Mouse (Mus musculus) embryonic facial prominence, embryonic 11.5 days (tissue): ENCODE measurements at regions not wholly inside any gene's neighbourhood (a gene's known extent, or its start where the extent isn't known, plus 50 kb on each side); places are given as distances from the start of the nearest gene placed in this dataset.
"Not testable (repeated sequence)": the region's sequence is repeated elsewhere in the genome, so short reads cannot be mapped to it uniquely, and the experiment has no call there.

Source experiments
- ATAC-seq: fragments of 200-750 bp; cut with Nextera tagmentation; replicated peaks from 2 replicates; pipeline ENCODE4 v1.8.0; 2017; ENCODE audit warnings: low read depth; ENCODE audit not compliant: insufficient number of reproducible peaks, low FRiP score, low TSS enrichment
- DNase-seq: peaks from one replicate; pipeline ENCODE4 v3.0.0-alpha.2; 2015; ENCODE audit warnings: low spot score
- H3K27ac ChIP-seq: fragments of 300-500 bp; sonication (generic); replicated peaks from 2 replicates; pipeline ENCODE4 v1.5.1; 2014; ENCODE audit warnings: mild to moderate bottlenecking, low read depth, low read length, control low read depth
- H3K27me3 ChIP-seq: fragments of 300-500 bp; sonication (generic); 2 replicates; pipeline ENCODE4 v1.6.1; 2014; ENCODE audit warnings: mild to moderate bottlenecking, low read length, moderate library complexity, mixed read lengths; ENCODE audit not compliant: control insufficient read depth, insufficient read depth
- H3K36me3 ChIP-seq: fragments of 300-500 bp; sonication (generic); replicated peaks from 2 replicates; pipeline ENCODE4 v1.6.1; 2014; ENCODE audit warnings: low read depth, mild to moderate bottlenecking, low read length, moderate library complexity, mixed read lengths; ENCODE audit not compliant: control insufficient read depth, insufficient read depth
- H3K4me1 ChIP-seq: fragments of 300-500 bp; sonication (generic); 2 replicates; pipeline ENCODE4 v1.6.1; 2014; ENCODE audit warnings: low read length, mixed read lengths; ENCODE audit not compliant: control insufficient read depth, insufficient read depth
- H3K4me2 ChIP-seq: fragments of 300-500 bp; sonication (generic); 2 replicates; pipeline ENCODE4 v1.6.1; 2014; ENCODE audit warnings: low read depth, mild to moderate bottlenecking, control low read depth, low read length, moderate library complexity
- H3K4me3 ChIP-seq: fragments of 300-500 bp; sonication (generic); 2 replicates; pipeline ENCODE4 v1.5.1; 2014; ENCODE audit warnings: low read depth, low read length, control low read depth
- H3K9ac ChIP-seq: fragments of 300-500 bp; sonication (generic); replicated peaks from 2 replicates; pipeline ENCODE4 v1.6.1; 2014; ENCODE audit warnings: mild to moderate bottlenecking, control low read depth, low read length
- H3K9me3 ChIP-seq: fragments of 300-500 bp; sonication (generic); replicated peaks from 2 replicates; pipeline ENCODE4 v1.6.1; 2016; ENCODE audit warnings: mild to moderate bottlenecking, low read length, inconsistent platforms, mixed read lengths; ENCODE audit not compliant: control insufficient read depth
- WGBS: fragments of 180-500 bp; shearing (Covaris S2); extraction: QIAGEN DNeasy Blood & Tissue Kit; methylation state at CpG from one replicate; pipeline ENCODE4 v1.1.7; 2014; 5-methylcytosine and 5-hydroxymethylcytosine counted together

DNA sequence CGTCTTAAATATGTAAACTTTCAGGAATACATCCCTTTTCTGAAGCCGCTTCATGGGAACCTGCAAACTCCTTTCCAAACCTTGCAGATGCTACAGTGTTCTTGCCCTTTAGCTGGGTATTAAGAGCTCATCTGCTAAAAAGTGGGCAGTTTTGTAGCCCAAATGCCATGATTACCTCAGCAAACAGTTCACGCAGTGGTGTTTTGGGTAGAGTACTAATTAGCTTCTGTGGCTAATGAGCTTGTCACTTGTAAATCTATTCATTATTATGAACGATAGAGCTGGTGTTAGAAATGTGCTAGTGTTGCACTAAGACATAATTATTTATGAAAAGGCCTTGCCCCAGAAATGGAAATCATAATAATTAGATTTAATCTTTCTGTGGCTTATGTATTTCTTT, 506.1 kb upstream of the Ccng1 start:
- H3K4me2 ChIP-seq: no peak overlapping the region
- H3K4me3 ChIP-seq: no peak overlapping the region
- 77% methylated on average over 4 of the region's 4 CpGs for WGBS
- DNase-seq (no peak), ATAC-seq (no peak)
- H3K27ac ChIP-seq: no peak overlapping the region
- H3K9ac ChIP-seq: no peak overlapping the region
- no peaks in the 10 kb centered on the region for H3K27me3 ChIP-seq
- H3K36me3 ChIP-seq: no peaks in the 10 kb centered on the region
- H3K4me1 ChIP-seq: no peaks in the 10 kb centered on the region
- H3K9me3 ChIP-seq: no peaks in the 10 kb centered on the region

DNA sequence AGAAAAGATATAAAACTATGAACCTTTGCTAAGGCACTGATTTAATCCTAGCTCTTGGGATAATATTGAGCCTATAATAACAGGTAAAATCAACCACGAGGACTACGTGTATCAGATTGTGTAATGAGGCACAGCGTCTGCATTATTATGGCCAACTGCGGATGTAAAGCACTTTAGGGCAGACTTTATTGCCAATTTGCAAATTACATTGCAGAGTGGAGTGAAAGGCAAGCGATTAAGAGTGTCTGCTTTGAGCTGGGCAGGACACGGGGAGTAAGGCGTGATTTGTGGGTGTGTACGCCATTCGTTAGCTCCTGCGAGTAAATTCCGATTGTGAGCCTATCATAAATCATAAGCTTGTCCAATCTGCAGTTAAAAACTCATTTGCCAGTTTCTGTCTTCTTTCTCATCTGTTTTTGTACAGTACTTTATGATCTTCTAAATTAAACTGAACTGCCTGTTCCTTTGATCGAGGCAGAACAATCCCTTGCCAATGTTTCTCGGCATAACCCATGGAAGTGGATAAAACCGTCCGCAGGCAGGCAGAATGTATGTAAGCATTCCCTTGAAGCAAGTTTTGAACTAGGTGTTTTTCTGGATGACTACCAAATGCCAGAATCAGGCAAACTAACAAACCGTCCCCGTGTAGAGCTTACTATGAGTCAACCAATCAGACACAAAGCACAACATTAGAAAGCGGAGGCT, 505.0 kb upstream of the Ccng1 start:
- Histone ChIP-seq H3K4me3 (no peak overlapping the region), H3K27me3 (no peaks in the 10 kb centered on the region), H3K4me2 (no peak overlapping the region), H3K4me1 (no peaks in the 10 kb centered on the region), H3K9ac (no peak overlapping the region), H3K36me3 (no peaks in the 10 kb centered on the region), H3K9me3 (no peaks in the 10 kb centered on the region), H3K27ac (no peak overlapping the region)
- ATAC-seq: no peak
- DNase-seq: no peak
- 88% methylated on average over 18 of the region's 18 CpGs for WGBS

DNA sequence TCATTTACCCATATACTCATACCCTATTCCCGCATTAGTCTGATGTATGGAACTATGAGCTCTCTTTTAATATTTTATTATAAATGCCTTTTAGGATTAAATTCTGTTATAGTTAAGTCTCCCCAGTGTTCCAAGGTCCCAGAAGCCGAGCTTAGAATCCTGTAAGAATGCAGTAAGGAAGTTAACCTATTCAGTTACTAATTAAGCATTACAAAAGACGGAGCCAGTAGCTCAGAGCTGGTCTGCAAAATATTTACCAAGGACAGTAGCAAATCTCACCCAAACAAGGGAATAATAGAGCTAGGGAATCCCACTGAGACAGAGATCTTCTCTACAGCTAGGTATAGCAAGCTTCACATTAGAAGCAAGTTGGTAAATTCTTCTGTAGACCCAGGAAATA, 459.4 kb upstream of the Ccng1 start:
- H3K36me3 ChIP-seq, H3K9ac ChIP-seq, H3K4me1 ChIP-seq, ATAC-seq, DNase-seq, H3K4me2 ChIP-seq, H3K27ac ChIP-seq, H3K4me3 ChIP-seq, H3K9me3 ChIP-seq, H3K27me3 ChIP-seq: not testable (repeated sequence)
- WGBS: 39% methylated on average over 3 of the region's 3 CpGs

DNA sequence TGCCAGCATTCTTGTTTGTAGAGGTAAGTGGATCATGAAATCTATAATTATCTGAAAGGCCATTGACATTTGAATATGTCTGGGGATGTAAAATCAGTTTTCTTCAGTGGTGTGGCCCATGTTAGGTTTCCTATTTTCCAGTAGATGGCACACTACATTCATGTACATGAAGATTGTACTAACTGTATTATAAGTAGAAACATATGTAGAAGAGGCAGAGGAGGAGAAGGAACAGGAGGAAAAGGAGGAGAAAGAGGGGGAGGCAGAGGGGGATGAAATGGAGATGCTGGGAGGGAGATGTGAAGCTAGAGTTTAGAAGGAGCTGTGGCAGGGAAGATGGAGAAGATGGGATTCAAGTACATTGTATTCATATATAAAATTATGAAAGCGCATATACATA, 447.1 kb upstream of the Ccng1 start:
- no peak overlapping the region for H3K4me2 ChIP-seq
- H3K27ac ChIP-seq: no peak overlapping the region
- H3K4me3 ChIP-seq: no peak overlapping the region
- ATAC-seq (0 out of 2 replicates have a peak, but pooled peaks have one; percentile 73), DNase-seq (peak; percentile 54)
- no peaks in the 10 kb centered on the region for H3K27me3 ChIP-seq
- H3K4me1 ChIP-seq: no peaks in the 10 kb centered on the region
- no peaks in the 10 kb centered on the region for H3K9me3 ChIP-seq
- WGBS: 100% methylated on average over 1 of the region's 1 CpGs
- no peaks in the 10 kb centered on the region for H3K36me3 ChIP-seq
- no peak overlapping the region for H3K9ac ChIP-seq

DNA sequence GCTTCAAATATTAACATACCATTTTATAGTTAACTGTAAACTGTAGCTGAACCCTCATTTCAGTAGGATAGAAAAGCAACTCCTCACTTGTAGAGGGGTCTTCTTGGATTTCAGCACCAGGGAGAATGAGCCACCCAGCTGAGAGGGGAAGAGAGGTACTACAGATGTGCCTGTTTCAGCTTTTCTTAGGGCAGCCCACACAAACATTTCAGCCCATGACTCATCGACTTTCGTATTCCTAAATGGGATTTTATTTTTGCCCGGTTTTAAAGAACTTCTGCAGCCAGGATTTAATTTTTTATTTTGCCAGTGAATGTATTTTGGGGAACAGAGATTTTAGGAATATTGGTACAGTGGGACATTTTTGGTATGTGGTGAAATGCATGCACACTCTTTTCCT, 438.9 kb upstream of the Ccng1 start:
- Histone ChIP-seq H3K4me1 (no peaks in the 10 kb centered on the region), H3K9ac (no peak overlapping the region), H3K36me3 (no peaks in the 10 kb centered on the region), H3K4me2 (no peak overlapping the region), H3K4me3 (no peak overlapping the region), H3K27ac (no peak overlapping the region), H3K27me3 (no peaks in the 10 kb centered on the region), H3K9me3 (no peaks in the 10 kb centered on the region)
- DNase-seq (no peak), ATAC-seq (no peak)
- WGBS: 80% methylated on average over 3 of the region's 3 CpGs

DNA sequence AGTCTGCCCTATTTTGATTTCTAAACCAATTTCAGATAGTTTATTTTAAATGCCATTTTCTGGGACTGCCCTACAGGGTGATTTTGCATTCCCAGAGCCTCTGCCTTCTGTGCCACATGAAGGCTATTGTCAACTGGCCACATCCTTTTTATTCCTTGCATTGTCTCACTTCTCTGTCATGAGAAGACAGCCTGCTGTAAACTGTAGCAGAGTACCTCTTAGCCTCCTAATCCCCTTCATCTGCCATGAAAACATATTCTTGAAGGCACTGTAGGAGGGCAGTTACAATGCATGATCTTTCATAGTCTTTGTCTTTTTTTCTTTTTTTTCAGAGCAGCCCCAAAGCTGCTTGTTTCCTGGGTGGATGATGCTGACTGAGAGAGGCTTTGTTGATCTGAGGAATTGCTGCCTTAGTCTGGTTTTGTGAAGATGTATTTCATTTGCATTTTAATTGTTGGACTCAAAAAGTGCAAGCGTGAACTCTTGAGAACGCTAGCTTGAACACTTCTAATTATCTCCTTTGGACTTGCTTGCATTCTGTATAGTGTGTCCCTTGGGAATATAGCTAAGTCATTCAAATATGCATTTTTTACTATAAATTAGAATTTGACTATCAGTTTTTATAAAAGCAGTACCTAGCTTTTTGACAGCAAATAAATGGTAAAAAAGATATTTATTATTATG, 405.5 kb upstream of the Ccng1 start:
- Histone ChIP-seq H3K27ac (no peak overlapping the region), H3K9ac (no peak overlapping the region), H3K4me2 (no peak overlapping the region), H3K9me3 (no peaks in the 10 kb centered on the region), H3K4me1 (no peaks in the 10 kb centered on the region), H3K27me3 (no peaks in the 10 kb centered on the region), H3K4me3 (no peak overlapping the region), H3K36me3 (no peaks in the 10 kb centered on the region)
- ATAC-seq (no peak), DNase-seq (no peak)
- WGBS: 50% methylated on average over 2 of the region's 2 CpGs

DNA sequence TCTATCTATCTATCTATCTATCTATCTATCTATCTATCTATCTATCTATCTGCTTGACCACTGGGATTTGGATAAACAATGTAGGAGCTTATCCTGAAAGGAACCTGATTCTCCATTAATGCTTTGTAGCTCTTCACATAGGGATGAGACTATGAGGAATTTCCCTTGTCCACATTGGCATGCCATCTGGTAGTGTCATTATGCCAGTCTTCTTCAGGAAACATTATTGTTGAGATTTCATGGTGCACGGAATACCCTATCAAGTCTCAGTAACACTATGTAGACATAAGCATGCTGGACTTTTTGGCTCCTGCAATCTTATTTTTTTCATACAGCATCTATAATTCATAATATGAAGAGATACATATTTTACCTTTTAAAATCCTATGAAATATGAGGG, 404.8 kb upstream of the Ccng1 start:
- Histone ChIP-seq H3K4me3 (no peak overlapping the region), H3K4me1 (no peaks in the 10 kb centered on the region), H3K9me3 (no peaks in the 10 kb centered on the region), H3K27me3 (no peaks in the 10 kb centered on the region), H3K4me2 (no peak overlapping the region), H3K9ac (no peak overlapping the region), H3K36me3 (no peaks in the 10 kb centered on the region), H3K27ac (no peak overlapping the region)
- 94% methylated on average over 1 of the region's 1 CpGs for WGBS
- DNase-seq (no peak), ATAC-seq (no peak)

DNA sequence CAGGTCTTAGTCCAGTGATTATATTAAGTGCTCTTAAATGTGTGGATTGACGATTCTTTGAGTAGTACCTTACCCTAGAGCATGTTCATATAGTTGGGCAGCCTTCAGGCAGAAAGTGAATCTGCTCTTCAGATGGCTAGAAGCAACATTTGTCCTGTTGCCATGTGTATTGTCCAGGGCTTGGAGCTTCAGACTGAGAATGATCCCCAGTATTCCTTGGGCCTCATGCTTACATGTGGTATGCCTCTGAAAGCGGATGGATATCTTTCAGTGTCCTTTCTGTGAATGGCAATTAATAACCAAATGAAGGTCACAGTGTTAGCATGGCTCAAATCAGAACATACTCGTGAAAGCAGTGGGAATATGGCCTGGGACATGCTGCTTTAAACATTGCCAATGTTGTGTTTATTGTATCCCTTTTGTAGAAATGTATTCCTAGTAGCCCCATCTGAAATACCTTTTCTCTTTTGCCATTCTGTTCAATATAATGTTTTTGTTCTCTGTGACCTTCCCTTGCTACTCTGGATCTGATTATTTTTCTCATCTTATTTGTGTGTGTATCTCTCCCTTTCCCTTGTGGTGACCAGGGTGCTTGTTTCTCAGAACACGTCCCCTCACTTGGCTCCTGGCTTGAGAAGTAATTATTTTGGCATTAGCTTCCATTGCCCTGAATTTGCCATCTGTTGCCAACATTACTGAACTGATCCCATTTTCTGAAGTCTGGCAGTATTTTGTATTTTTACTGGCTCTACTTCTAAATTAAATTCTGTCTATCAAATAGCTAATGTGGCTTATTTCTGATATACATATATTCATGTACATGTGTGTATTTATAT, 403.9 kb upstream of the Ccng1 start:
- Histone ChIP-seq H3K27ac (no peak overlapping the region), H3K4me2 (no peak overlapping the region), H3K4me1 (no peaks in the 10 kb centered on the region), H3K9ac (no peak overlapping the region), H3K9me3 (no peaks in the 10 kb centered on the region), H3K36me3 (no peaks in the 10 kb centered on the region), H3K27me3 (no peaks in the 10 kb centered on the region), H3K4me3 (no peak overlapping the region)
- WGBS: 81% methylated on average over 4 of the region's 4 CpGs
- DNase-seq (no peak), ATAC-seq (no peak)
